Mouse (Mus musculus): ENCODE data around the gene Ankrd33b. TPM values are rescaled to one million over a fixed set of nuclear protein-coding genes. Genes with fewer than 3 reads are reported as not detected.

The Ankrd33b gene
- polyA plus RNA-seq, 1 experiment, result 7.6 TPM

DNA sequence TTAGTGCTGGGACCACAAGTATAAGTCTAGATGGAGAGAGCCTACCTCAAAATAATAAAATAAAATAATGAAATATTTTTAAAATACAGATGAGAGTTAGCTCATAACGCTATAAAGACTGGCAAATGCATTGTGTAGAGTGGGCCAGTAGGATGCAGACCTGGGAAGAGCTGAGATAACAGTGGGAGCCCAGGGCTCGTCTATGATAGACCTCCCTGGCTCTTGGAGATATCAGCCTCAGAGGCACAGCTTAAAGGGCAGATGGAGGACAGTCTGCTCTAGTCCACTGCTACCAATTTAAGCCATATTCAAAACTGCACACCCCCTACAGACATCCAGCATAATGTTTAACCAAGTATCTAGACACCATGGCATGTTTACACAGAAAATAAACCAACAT, 86.8 kb downstream of the Ankrd33b start:
- 93% methylated on average over 2 of the region's 2 CpGs for WGBS
- no peaks in the 10 kb centered on the region for H3K27me3 ChIP-seq (ENCODE audit: control insufficient read depth, insufficient read depth, low read length)
- H3K36me3 ChIP-seq (ENCODE audit: control insufficient read depth, insufficient read depth, low read length), result no peaks in the 10 kb centered on the region
- H3K27ac ChIP-seq (ENCODE audit: control insufficient read depth, insufficient read depth, low read length), result no peak overlapping the region
- TF ChIP-seq POLR2A (IDR thresholded peaks at IDR 0.05; ENCODE audit: control insufficient read depth, extremely low read depth, insufficient read depth, low read length, poor library complexity) (no peak), CTCF (IDR thresholded peaks at IDR 0.05; ENCODE audit: borderline replicate concordance, control insufficient read depth, extremely low read depth, insufficient read depth, low read length, poor library complexity) (no peak)
- no peaks in the 10 kb centered on the region for H3K4me1 ChIP-seq (replicated peaks; ENCODE audit: control insufficient read depth, insufficient read depth, low read length)
- no peak for DNase-seq
- no peak overlapping the region for H3K4me3 ChIP-seq (ENCODE audit: control insufficient read depth, insufficient read depth, low read length)

GRCm38 (mm10) chr15:31280059-31280458, 87.5 kb downstream of the Ankrd33b start:
- no peak for DNase-seq
- TF ChIP-seq CTCF (IDR thresholded peaks at IDR 0.05; ENCODE audit: borderline replicate concordance, control insufficient read depth, extremely low read depth, insufficient read depth, low read length, poor library complexity), result no peak
- no peak for TF ChIP-seq POLR2A (IDR thresholded peaks at IDR 0.05; ENCODE audit: control insufficient read depth, extremely low read depth, insufficient read depth, low read length, poor library complexity)
- 93% methylated on average over 5 of the region's 5 CpGs for WGBS

DNA sequence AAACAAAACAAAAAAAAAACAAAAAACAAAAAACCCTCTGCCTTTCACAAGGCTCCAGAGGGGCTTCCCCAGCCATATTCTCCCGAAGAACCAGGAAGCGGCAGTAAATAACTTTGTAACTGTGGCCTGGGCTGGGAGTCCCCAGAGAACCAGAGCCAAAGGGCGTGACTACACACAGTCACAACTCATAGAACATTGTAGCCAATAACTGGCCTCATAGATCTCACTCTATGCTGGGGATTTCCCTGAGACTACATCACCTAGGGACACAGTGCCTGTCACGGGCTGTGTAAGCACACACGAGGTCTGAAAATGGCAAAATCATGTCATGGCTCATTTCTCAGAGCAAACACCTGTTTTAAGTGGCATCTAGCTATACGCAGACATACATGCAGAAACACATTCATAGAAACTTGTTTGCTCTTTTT, 87.9 kb downstream of the Ankrd33b start:
- Histone ChIP-seq H3K4me3 (ENCODE audit: control insufficient read depth, insufficient read depth, low read length) (no peak overlapping the region), H3K27me3 (ENCODE audit: control insufficient read depth, insufficient read depth, low read length) (no peaks in the 10 kb centered on the region), H3K4me1 (replicated peaks; ENCODE audit: control insufficient read depth, insufficient read depth, low read length) (no peaks in the 10 kb centered on the region), H3K36me3 (ENCODE audit: control insufficient read depth, insufficient read depth, low read length) (no peaks in the 10 kb centered on the region), H3K27ac (ENCODE audit: control insufficient read depth, insufficient read depth, low read length) (no peak overlapping the region)
- WGBS, result 74% methylated on average over 6 of the region's 6 CpGs
- TF ChIP-seq POLR2A (IDR thresholded peaks at IDR 0.05; ENCODE audit: control insufficient read depth, extremely low read depth, insufficient read depth, low read length, poor library complexity) (no peak), CTCF (IDR thresholded peaks at IDR 0.05; ENCODE audit: borderline replicate concordance, control insufficient read depth, extremely low read depth, insufficient read depth, low read length, poor library complexity) (no peak)
- no peak for DNase-seq

More at GRCm38 (mm10) chr15:31280059-31280458, 87.5 kb downstream of the Ankrd33b start:
- Histone ChIP-seq H3K27ac (ENCODE audit: control insufficient read depth, insufficient read depth, low read length) (no peak overlapping the region), H3K27me3 (ENCODE audit: control insufficient read depth, insufficient read depth, low read length) (no peaks in the 10 kb centered on the region), H3K36me3 (ENCODE audit: control insufficient read depth, insufficient read depth, low read length) (no peaks in the 10 kb centered on the region), H3K4me1 (replicated peaks; ENCODE audit: control insufficient read depth, insufficient read depth, low read length) (no peaks in the 10 kb centered on the region), H3K4me3 (ENCODE audit: control insufficient read depth, insufficient read depth, low read length) (no peak overlapping the region)

DNA sequence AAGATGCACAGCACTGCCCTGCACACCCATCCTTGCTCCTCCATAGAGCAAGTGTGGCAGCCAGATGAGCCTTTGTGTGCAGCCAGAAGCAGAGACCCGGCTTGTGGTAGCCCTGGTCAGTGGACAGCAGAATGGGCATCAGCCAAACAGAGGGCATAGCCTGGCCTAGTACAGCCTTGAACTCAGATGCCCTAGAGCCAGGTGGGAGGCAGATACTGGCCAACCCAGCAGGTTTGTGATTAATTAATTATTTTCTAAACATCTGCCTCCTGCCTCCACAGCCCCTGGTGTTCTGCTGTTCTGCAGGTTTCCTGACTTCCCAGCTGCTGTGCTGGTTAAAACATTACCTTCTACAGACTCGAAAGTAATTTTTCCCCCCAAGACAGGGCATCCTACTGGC, 88.4 kb downstream of the Ankrd33b start:
- TF ChIP-seq POLR2A (IDR thresholded peaks at IDR 0.05; ENCODE audit: control insufficient read depth, extremely low read depth, insufficient read depth, low read length, poor library complexity) (no peak), CTCF (IDR thresholded peaks at IDR 0.05; ENCODE audit: borderline replicate concordance, control insufficient read depth, extremely low read depth, insufficient read depth, low read length, poor library complexity) (no peak)
- 75% methylated on average over 2 of the region's 2 CpGs for WGBS
- no peaks in the 10 kb centered on the region for H3K27me3 ChIP-seq (ENCODE audit: control insufficient read depth, insufficient read depth, low read length)
- no peaks in the 10 kb centered on the region for H3K4me1 ChIP-seq (replicated peaks; ENCODE audit: control insufficient read depth, insufficient read depth, low read length)
- H3K36me3 ChIP-seq (ENCODE audit: control insufficient read depth, insufficient read depth, low read length), result no peaks in the 10 kb centered on the region
- H3K27ac ChIP-seq (ENCODE audit: control insufficient read depth, insufficient read depth, low read length), result no peak overlapping the region
- no peak for DNase-seq
- H3K4me3 ChIP-seq (ENCODE audit: control insufficient read depth, insufficient read depth, low read length), result no peak overlapping the region

- H3K4me1 ChIP-seq (replicated peaks; ENCODE audit: control insufficient read depth, insufficient read depth, low read length), result no peaks in the 10 kb centered on the region
- H3K27ac ChIP-seq (ENCODE audit: control insufficient read depth, insufficient read depth, low read length), result no peak overlapping the region
- H3K36me3 ChIP-seq (ENCODE audit: control insufficient read depth, insufficient read depth, low read length), result no peaks in the 10 kb centered on the region
- DNase-seq, result no peak
- 85% methylated on average over 4 of the region's 4 CpGs for WGBS
- H3K27me3 ChIP-seq (ENCODE audit: control insufficient read depth, insufficient read depth, low read length), result no peaks in the 10 kb centered on the region
- H3K4me3 ChIP-seq (ENCODE audit: control insufficient read depth, insufficient read depth, low read length), result no peak overlapping the region
- no peak for TF ChIP-seq POLR2A (IDR thresholded peaks at IDR 0.05; ENCODE audit: control insufficient read depth, extremely low read depth, insufficient read depth, low read length, poor library complexity)
- no peak for TF ChIP-seq CTCF (IDR thresholded peaks at IDR 0.05; ENCODE audit: borderline replicate concordance, control insufficient read depth, extremely low read depth, insufficient read depth, low read length, poor library complexity)
Observed at GRCm38 (mm10) chr15:31278090-31278489, 89.4 kb downstream of the Ankrd33b start.

GRCm38 (mm10) chr15:31273509-31273908, 94.0 kb downstream of the Ankrd33b start:
- TF ChIP-seq CTCF (IDR thresholded peaks at IDR 0.05; ENCODE audit: borderline replicate concordance, control insufficient read depth, extremely low read depth, insufficient read depth, low read length, poor library complexity), result no peak
- no peak for TF ChIP-seq POLR2A (IDR thresholded peaks at IDR 0.05; ENCODE audit: control insufficient read depth, extremely low read depth, insufficient read depth, low read length, poor library complexity)
- 63% methylated on average over 10 of the region's 10 CpGs for WGBS
- Histone ChIP-seq H3K36me3 (ENCODE audit: control insufficient read depth, insufficient read depth, low read length) (no peaks in the 10 kb centered on the region), H3K4me1 (replicated peaks; ENCODE audit: control insufficient read depth, insufficient read depth, low read length) (no peaks in the 10 kb centered on the region), H3K27ac (ENCODE audit: control insufficient read depth, insufficient read depth, low read length) (no peak overlapping the region), H3K27me3 (ENCODE audit: control insufficient read depth, insufficient read depth, low read length) (no peaks in the 10 kb centered on the region), H3K4me3 (ENCODE audit: control insufficient read depth, insufficient read depth, low read length) (no peak overlapping the region)
- no peak for DNase-seq

DNA sequence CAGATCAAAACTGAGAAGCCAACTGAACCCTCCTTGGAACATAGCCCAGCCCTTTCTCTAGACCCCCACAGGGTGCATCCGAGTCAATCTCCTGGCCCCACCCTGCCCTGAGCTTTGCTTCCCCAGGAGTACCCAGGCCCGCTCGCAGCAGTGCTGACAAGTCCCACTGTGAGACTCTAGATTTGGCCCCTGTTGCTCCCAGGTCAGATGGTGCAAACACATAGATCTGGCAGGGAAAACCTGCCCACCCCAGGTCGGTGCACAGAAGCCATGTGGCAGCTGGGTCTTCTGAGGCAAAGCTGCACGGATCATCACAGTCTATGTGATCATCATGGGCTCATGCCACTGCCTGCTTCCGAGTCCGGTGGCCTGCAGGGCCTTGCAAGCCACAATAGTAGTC, 94.8 kb downstream of the Ankrd33b start:
- H3K27ac ChIP-seq (ENCODE audit: control insufficient read depth, insufficient read depth, low read length), result no peak overlapping the region
- H3K27me3 ChIP-seq (ENCODE audit: control insufficient read depth, insufficient read depth, low read length), result no peaks in the 10 kb centered on the region
- no peak for TF ChIP-seq CTCF (IDR thresholded peaks at IDR 0.05; ENCODE audit: borderline replicate concordance, control insufficient read depth, extremely low read depth, insufficient read depth, low read length, poor library complexity)
- no peak for TF ChIP-seq POLR2A (IDR thresholded peaks at IDR 0.05; ENCODE audit: control insufficient read depth, extremely low read depth, insufficient read depth, low read length, poor library complexity)
- H3K4me3 ChIP-seq (ENCODE audit: control insufficient read depth, insufficient read depth, low read length), result no peak overlapping the region
- H3K36me3 ChIP-seq (ENCODE audit: control insufficient read depth, insufficient read depth, low read length), result no peaks in the 10 kb centered on the region
- H3K4me1 ChIP-seq (replicated peaks; ENCODE audit: control insufficient read depth, insufficient read depth, low read length), result no peaks in the 10 kb centered on the region
- 96% methylated on average over 7 of the region's 7 CpGs for WGBS
- DNase-seq, result no peak
